In genomic region chr11:69133923-69134621, GRCm38 (mm10) we compare ENCODE assay signal across 9 mouse cellular contexts. TPM values are rescaled to one million over a fixed set of nuclear protein-coding genes. Genes with fewer than 3 reads are reported as not detected.
DNase-seq lines count a peak whose midpoint lies in the region; ATAC-seq and TF ChIP-seq lines count a peak whose summit lies in the region.
"Had no signal": no experiment of that assay in that cellular context is flagged by ENCODE, and none has a peak within 500 bp of the region (broad histone marks: within the 10 kb centered on the region; RNA-seq: fewer than 3 reads in every experiment).

No protein-coding gene starts in this region.

- H3K27me3 ChIP-seq in kidney, adult 2 months (replicated peaks; ENCODE audit: control insufficient read depth, insufficient read depth, low read length): no peaks in the 10 kb centered on the region
- peaks cover 11% of the 10 kb centered on the region for H3K27me3 ChIP-seq in limb, embryonic 12.5 days
- H3K27me3 ChIP-seq in midbrain, embryonic 12.5 days: peaks cover 44% of the 10 kb centered on the region
- H3K27me3 ChIP-seq in stomach, embryonic 16.5 days (ENCODE audit: control insufficient read depth, insufficient read depth, low read length): no peaks in the 10 kb centered on the region

- peak overlapping the region; percentile 51 for H3K9ac ChIP-seq in limb, embryonic 12.5 days (replicated peaks)
- peak overlapping the region; percentile 44; the same call in 1 of the 2 replicates for H3K9ac ChIP-seq in midbrain, embryonic 12.5 days (replicated peaks)
- peak overlapping the region; percentile 70 for H3K9ac ChIP-seq in stomach, embryonic 16.5 days (ENCODE audit: low read length)

- peak; percentile 40 for TF ChIP-seq CTCF in kidney, adult 2 months (conservative IDR thresholded peaks at IDR 0.05; ENCODE audit: insufficient read depth, insufficient read length, low read depth, low read length)

- H3K4me2 ChIP-seq in limb, embryonic 12.5 days: peak overlapping the region; percentile 76
- peak overlapping the region; percentile 67 for H3K4me2 ChIP-seq in midbrain, embryonic 12.5 days (replicated peaks)
- peak overlapping the region; percentile 73 for H3K4me2 ChIP-seq in stomach, embryonic 16.5 days (ENCODE audit: low read depth, low read length)

- DNase-seq in left cerebral cortex, adult 18-20 months (ENCODE audit: low spot score in 2 of 2): peak; percentile 81 to 86
- DNase-seq in left cerebral cortex, adult 11 months (ENCODE audit: low spot score): no peak
- DNase-seq in kidney, adult 2 months: peak; percentile 44

- no peaks in the 10 kb centered on the region; the same call in 1 of the 2 replicates for H3K4me1 ChIP-seq in kidney, adult 2 months (ENCODE audit: control insufficient read depth, insufficient read depth, low read length)
- peaks cover 12% of the 10 kb centered on the region for H3K4me1 ChIP-seq in limb, embryonic 12.5 days (replicated peaks)
- H3K4me1 ChIP-seq in midbrain, embryonic 12.5 days: peaks cover 12% of the 10 kb centered on the region; the same call in 1 of the 2 replicates
- 0 out of 2 replicates have a peak, but pooled peaks cover 13% of the 10 kb centered on the region for H3K4me1 ChIP-seq in stomach, embryonic 16.5 days (ENCODE audit: control insufficient read depth, insufficient read depth, low read length)

- 5% methylated on average over 34 of the region's 34 CpGs for WGBS in kidney, adult 2 months
- WGBS in limb, embryonic 12.5 days: 2% methylated on average over 34 of the region's 34 CpGs
- under 1% methylated on average over 34 of the region's 34 CpGs for WGBS in midbrain, embryonic 12.5 days
- WGBS in stomach, embryonic 16.5 days: 2% methylated on average over 34 of the region's 34 CpGs

- H3K4me3 ChIP-seq in kidney, adult 2 months (ENCODE audit: insufficient read depth, low read depth, low read length): peak overlapping the region; percentile 45
- peak overlapping the region; percentile 50 for H3K4me3 ChIP-seq in limb, embryonic 12.5 days (replicated peaks)
- peak overlapping the region; percentile 45 for H3K4me3 ChIP-seq in midbrain, embryonic 12.5 days
- H3K4me3 ChIP-seq in stomach, embryonic 16.5 days (replicated peaks; ENCODE audit: low read length): peak overlapping the region; percentile 54

- no peak for TF ChIP-seq POLR2A in kidney, adult 2 months (IDR thresholded peaks at IDR 0.05; ENCODE audit: low read depth, low read length)

- H3K27ac ChIP-seq in kidney, adult 2 months (ENCODE audit: insufficient read depth, low read depth, low read length): no peak overlapping the region
- H3K27ac ChIP-seq in limb, embryonic 12.5 days: no peak overlapping the region
- H3K27ac ChIP-seq in midbrain, embryonic 12.5 days (replicated peaks): peak overlapping the region; percentile 15; the same call in 1 of the 2 replicates
- H3K27ac ChIP-seq in stomach, embryonic 16.5 days (ENCODE audit: low read length): no peak overlapping the region

- peak; percentile 77 for ATAC-seq in common myeloid progenitor, adult 5-6 weeks (replicated peaks; ENCODE audit: low read depth, poor library complexity, severe bottlenecking)
- ATAC-seq in granulocyte monocyte progenitor cell, adult 5-6 weeks (replicated peaks; ENCODE audit: poor library complexity, severe bottlenecking): peak; percentile 89
- peak; percentile 69 for ATAC-seq in limb, embryonic 12.5 days (ENCODE audit: insufficient number of reproducible peaks, insufficient read depth, low FRiP score, low TSS enrichment, low read depth)
- peak; percentile 68; the same call in 1 of the 2 replicates for ATAC-seq in midbrain, embryonic 12.5 days (ENCODE audit: low FRiP score, low read depth)
- peak; percentile 79 for ATAC-seq in stomach, embryonic 16.5 days (ENCODE audit: insufficient read depth, low FRiP score)

- no peaks in the 10 kb centered on the region for H3K9me3 ChIP-seq in limb, embryonic 12.5 days
- H3K9me3 ChIP-seq in midbrain, embryonic 12.5 days: no peaks in the 10 kb centered on the region
- H3K9me3 ChIP-seq in stomach, embryonic 16.5 days (replicated peaks; ENCODE audit: control insufficient read depth, low read length): no peaks in the 10 kb centered on the region
- H3K9me3 ChIP-seq: G1E had no signal

- no peaks in the 10 kb centered on the region for H3K36me3 ChIP-seq in kidney, adult 2 months (ENCODE audit: control insufficient read depth, insufficient read depth, low read length)
- H3K36me3 ChIP-seq in limb, embryonic 12.5 days: no peaks in the 10 kb centered on the region
- no peaks in the 10 kb centered on the region for H3K36me3 ChIP-seq in midbrain, embryonic 12.5 days
- H3K36me3 ChIP-seq in stomach, embryonic 16.5 days (ENCODE audit: control insufficient read depth, insufficient read depth, low read length): no peaks in the 10 kb centered on the region
- H3K36me3 ChIP-seq: G1E had no signal

RNA-seq across cellular contexts. Expression of gene Aloxe3, which starts 8.4 kb away (rescaled TPM):
- total RNA-seq in left cerebral cortex, adult 18-20 months (2021): 1 to 10 TPM; 4.4 to 6.8 TPM
- 6.9 TPM in 1 of 2 replicates, not detected in the other for total RNA-seq in common myeloid progenitor, adult 5-6 weeks (2017)
- not detected in 2 replicates for total RNA-seq in granulocyte monocyte progenitor cell, adult 5-6 weeks (2014; fragmentation: Nextera tagmentation)
- total RNA-seq in granulocyte monocyte progenitor cell, adult 5-6 weeks (2017): not detected in 2 replicates
- 0.39 and 0.48 TPM in 2 replicates for polyA plus RNA-seq in kidney, adult 2 months (2012; rRNA removed)
- 0.58 and 0.77 TPM in 2 replicates for polyA plus RNA-seq in limb, embryonic 12.5 days (2016; fragmentation: Nextera tagmentation; extraction: Ambion mirVana)
- polyA plus RNA-seq in midbrain, embryonic 12.5 days (2016; fragmentation: Nextera tagmentation; extraction: Ambion mirVana): 0.66 and 0.67 TPM in 2 replicates
- 2.0 and 5.4 TPM in 2 replicates for polyA plus RNA-seq in stomach, embryonic 16.5 days (2015; fragmentation: Nextera tagmentation; extraction: Ambion mirVana)
- polyA plus RNA-seq: G1E had no signal

RNA-seq across cellular contexts. Expression of gene 9130213A22Rik, which starts 11.7 kb away (rescaled TPM):
- total RNA-seq in left cerebral cortex, adult 18-20 months (2021): under 1 TPM; 0.53 to 0.98 TPM
- total RNA-seq in common myeloid progenitor, adult 5-6 weeks (2017): not detected in 2 replicates
- total RNA-seq in granulocyte monocyte progenitor cell, adult 5-6 weeks (2014; fragmentation: Nextera tagmentation): 0.17 TPM in 1 of 2 replicates, not detected in the other
- total RNA-seq in granulocyte monocyte progenitor cell, adult 5-6 weeks (2017): not detected in 2 replicates
- 0.74 and 0.79 TPM in 2 replicates for polyA plus RNA-seq in kidney, adult 2 months (2012; rRNA removed)
- polyA plus RNA-seq in limb, embryonic 12.5 days (2016; fragmentation: Nextera tagmentation; extraction: Ambion mirVana): 0.22 and 0.76 TPM in 2 replicates
- 0.18 and 0.29 TPM in 2 replicates for polyA plus RNA-seq in midbrain, embryonic 12.5 days (2016; fragmentation: Nextera tagmentation; extraction: Ambion mirVana)
- polyA plus RNA-seq in stomach, embryonic 16.5 days (2015; fragmentation: Nextera tagmentation; extraction: Ambion mirVana): 0.27 and 0.61 TPM in 2 replicates

RNA-seq across cellular contexts. Expression of gene Hes7, which starts 13.9 kb away (rescaled TPM):
- total RNA-seq in left cerebral cortex, adult 18-20 months (2021): under 1 TPM; 0.42 to 0.79 TPM
- total RNA-seq in common myeloid progenitor, adult 5-6 weeks (2017): not detected in 2 replicates
- not detected in 2 replicates for total RNA-seq in granulocyte monocyte progenitor cell, adult 5-6 weeks (2014; fragmentation: Nextera tagmentation)
- total RNA-seq in granulocyte monocyte progenitor cell, adult 5-6 weeks (2017): not detected in 2 replicates
- 0.18 and 0.19 TPM in 2 replicates for polyA plus RNA-seq in kidney, adult 2 months (2012; rRNA removed)
- polyA plus RNA-seq in limb, embryonic 12.5 days (2016; fragmentation: Nextera tagmentation; extraction: Ambion mirVana): 0.56 and 0.74 TPM in 2 replicates
- 0.21 and 0.38 TPM in 2 replicates for polyA plus RNA-seq in midbrain, embryonic 12.5 days (2016; fragmentation: Nextera tagmentation; extraction: Ambion mirVana)
- 0.40 and 0.69 TPM in 2 replicates for polyA plus RNA-seq in stomach, embryonic 16.5 days (2015; fragmentation: Nextera tagmentation; extraction: Ambion mirVana)

RNA-seq across cellular contexts. Expression of gene Alox12b, which starts 22.7 kb away (rescaled TPM):
- total RNA-seq in left cerebral cortex, adult 18-20 months (2021): 10 to 100 TPM in 1 of 2 experiments, 1 to 10 TPM in 1; 9.8 to 13.7 TPM
- not detected in 2 replicates for total RNA-seq in common myeloid progenitor, adult 5-6 weeks (2017)
- not detected in 2 replicates for total RNA-seq in granulocyte monocyte progenitor cell, adult 5-6 weeks (2014; fragmentation: Nextera tagmentation)
- not detected in 2 replicates for total RNA-seq in granulocyte monocyte progenitor cell, adult 5-6 weeks (2017)
- 0.27 TPM in 2 replicates for polyA plus RNA-seq in kidney, adult 2 months (2012; rRNA removed)
- polyA plus RNA-seq in limb, embryonic 12.5 days (2016; fragmentation: Nextera tagmentation; extraction: Ambion mirVana): 0.08 TPM in 1 of 2 replicates, not detected in the other
- 0.06 TPM in 1 of 2 replicates, not detected in the other for polyA plus RNA-seq in midbrain, embryonic 12.5 days (2016; fragmentation: Nextera tagmentation; extraction: Ambion mirVana)
- 42.2 and 90.0 TPM in 2 replicates for polyA plus RNA-seq in stomach, embryonic 16.5 days (2015; fragmentation: Nextera tagmentation; extraction: Ambion mirVana)
- total RNA-seq: G1E had no signal
- polyA plus RNA-seq: G1E had no signal

RNA-seq across cellular contexts. Expression of gene Per1, which starts 39.1 kb away (rescaled TPM):
- total RNA-seq in left cerebral cortex, adult 18-20 months (2021): 100 to 1,000 TPM; 129 to 133 TPM
- total RNA-seq in common myeloid progenitor, adult 5-6 weeks (2017): 9.3 and 16.9 TPM in 2 replicates
- 10.3 and 11.7 TPM in 2 replicates for total RNA-seq in granulocyte monocyte progenitor cell, adult 5-6 weeks (2014; fragmentation: Nextera tagmentation)
- total RNA-seq in granulocyte monocyte progenitor cell, adult 5-6 weeks (2017): 9.4 and 9.8 TPM in 2 replicates
- 13.5 and 14.7 TPM in 2 replicates for polyA plus RNA-seq in kidney, adult 2 months (2012; rRNA removed)
- 7.2 and 10.4 TPM in 2 replicates for polyA plus RNA-seq in limb, embryonic 12.5 days (2016; fragmentation: Nextera tagmentation; extraction: Ambion mirVana)
- 9.8 and 10.9 TPM in 2 replicates for polyA plus RNA-seq in midbrain, embryonic 12.5 days (2016; fragmentation: Nextera tagmentation; extraction: Ambion mirVana)
- 21.8 and 22.3 TPM in 2 replicates for polyA plus RNA-seq in stomach, embryonic 16.5 days (2015; fragmentation: Nextera tagmentation; extraction: Ambion mirVana)
